Mouse (Mus musculus) embryonic facial prominence, embryonic 14.5 days (tissue): ENCODE results near the gene Entpd8. TPM values are rescaled to one million over a fixed set of nuclear protein-coding genes. Genes with fewer than 3 reads are reported as not detected.

Experiments
- ATAC-seq: fragments of 200-750 bp; cut with Nextera tagmentation; 2 replicates; pipeline ENCODE4 v1.8.0; 2017; ENCODE audit warnings: low read depth, moderate number of reproducible peaks, moderate TSS enrichment
- DNase-seq: peaks from one replicate; pipeline ENCODE4 v3.0.0-alpha.2; 2015; ENCODE audit warnings: low spot score
- H3K27ac ChIP-seq: fragments of 300-500 bp; sonication (generic); replicated peaks from 2 replicates; pipeline ENCODE4 v1.5.1; 2014; ENCODE audit warnings: low read depth, mild to moderate bottlenecking, low read length, moderate library complexity
- H3K27me3 ChIP-seq: fragments of 300-500 bp; sonication (generic); replicated peaks from 2 replicates; pipeline ENCODE4 v1.6.1; 2014; ENCODE audit warnings: low read length; ENCODE audit not compliant: control insufficient read depth, insufficient read depth
- H3K36me3 ChIP-seq: fragments of 300-500 bp; sonication (generic); 2 replicates; pipeline ENCODE4 v1.6.1; 2014; ENCODE audit warnings: low read length, mixed read lengths; ENCODE audit not compliant: control insufficient read depth, insufficient read depth
- H3K4me1 ChIP-seq: fragments of 300-500 bp; sonication (generic); 2 replicates; pipeline ENCODE4 v1.6.1; 2014; ENCODE audit warnings: antibody characterized with exemption, low read length; ENCODE audit not compliant: control insufficient read depth, insufficient read depth
- H3K4me2 ChIP-seq: fragments of 300-500 bp; sonication (generic); 2 replicates; pipeline ENCODE4 v1.6.1; 2014; ENCODE audit warnings: low read depth, mild to moderate bottlenecking, low read length, moderate library complexity, mixed read lengths
- H3K4me3 ChIP-seq: fragments of 300-500 bp; sonication (generic); 2 replicates; pipeline ENCODE4 v1.5.1; 2014; ENCODE audit warnings: low read depth, mild to moderate bottlenecking, low read length
- H3K9ac ChIP-seq: fragments of 300-500 bp; sonication (generic); 2 replicates; pipeline ENCODE4 v1.6.1; 2014; ENCODE audit warnings: low read depth, mild to moderate bottlenecking, low read length, moderate library complexity, mixed read lengths
- H3K9me3 ChIP-seq: fragments of 300-500 bp; sonication (generic); 2 replicates; pipeline ENCODE4 v1.6.1; 2016; ENCODE audit warnings: low read length; ENCODE audit not compliant: control insufficient read depth
- WGBS: fragments of 180-500 bp; shearing (Covaris S2); extraction: QIAGEN DNeasy Blood & Tissue Kit; methylation state at CpG from one replicate; pipeline ENCODE4 v1.1.7; 2014; 5-methylcytosine and 5-hydroxymethylcytosine counted together
- polyA plus RNA-seq: library from polyadenylated mRNA; unstranded; fragments of >200 nt; fragmentation: Nextera tagmentation; extraction: Ambion mirVana; gene quantifications from 2 replicates; pipeline ENCODE4 v1.2.1, GENCODE M21; 2014

Entpd8 gene
- polyA plus RNA-seq, 1 experiment from 2014 or later, result 0.22 TPM

- H3K27ac ChIP-seq, result no peak overlapping the region
- WGBS, result 82% methylated on average over 7 of the region's 7 CpGs
These were observed 40.9 kb downstream of the Entpd8 start for GRCm38 (mm10) chr2:25120963-25121362.

GRCm38 (mm10) chr2:25122666-25123065 lies 42.6 kb downstream of the Entpd8 start:
- no peak for ATAC-seq
- Histone ChIP-seq H3K36me3 (no peaks in the 10 kb centered on the region), H3K9ac (no peak overlapping the region), H3K27ac (no peak overlapping the region), H3K4me1 (peaks cover 5% of the 10 kb centered on the region; the same call in 1 of the 2 replicates), H3K9me3 (no peaks in the 10 kb centered on the region), H3K27me3 (no peaks in the 10 kb centered on the region), H3K4me2 (no peak overlapping the region), H3K4me3 (no peak overlapping the region)
- DNase-seq, result no peak
- WGBS, result 65% methylated on average over 2 of the region's 2 CpGs

More at GRCm38 (mm10) chr2:25120963-25121362, 40.9 kb downstream of the Entpd8 start:
- Histone ChIP-seq H3K9ac (no peak overlapping the region), H3K4me1 (no peaks in the 10 kb centered on the region), H3K4me2 (no peak overlapping the region), H3K4me3 (no peak overlapping the region), H3K36me3 (no peaks in the 10 kb centered on the region), H3K27me3 (no peaks in the 10 kb centered on the region), H3K9me3 (no peaks in the 10 kb centered on the region)
- ATAC-seq (no peak), DNase-seq (no peak)

GRCm38 (mm10) chr2:25123527-25123926 lies 43.4 kb downstream of the Entpd8 start:
- no peak overlapping the region for H3K4me2 ChIP-seq
- ATAC-seq (no peak), DNase-seq (no peak)
- H3K9me3 ChIP-seq, result no peaks in the 10 kb centered on the region
- no peak overlapping the region for H3K9ac ChIP-seq
- no peaks in the 10 kb centered on the region for H3K27me3 ChIP-seq
- no peak overlapping the region for H3K27ac ChIP-seq
- WGBS, result 76% methylated on average over 5 of the region's 5 CpGs
- no peaks in the 10 kb centered on the region for H3K36me3 ChIP-seq
- no peak overlapping the region for H3K4me3 ChIP-seq
- peaks cover 8% of the 10 kb centered on the region; the same call in 1 of the 2 replicates for H3K4me1 ChIP-seq

- DNase-seq (no peak), ATAC-seq (no peak)
- H3K27me3 ChIP-seq, result no peaks in the 10 kb centered on the region
- no peak overlapping the region for H3K4me3 ChIP-seq
- H3K36me3 ChIP-seq, result no peaks in the 10 kb centered on the region
- H3K4me2 ChIP-seq, result no peak overlapping the region
- H3K27ac ChIP-seq, result no peak overlapping the region
- 64% methylated on average over 3 of the region's 3 CpGs for whole genome bisulfite sequencing
- H3K4me1 ChIP-seq, result peaks cover 8% of the 10 kb centered on the region; the same call in 1 of the 2 replicates
- no peak overlapping the region for H3K9ac ChIP-seq
- H3K9me3 ChIP-seq, result no peaks in the 10 kb centered on the region
These were observed 44.3 kb downstream of the Entpd8 start for GRCm38 (mm10) chr2:25124411-25124810.

- Histone ChIP-seq H3K9me3 (no peaks in the 10 kb centered on the region), H3K9ac (no peak overlapping the region), H3K27me3 (no peaks in the 10 kb centered on the region), H3K4me1 (peaks cover 8% of the 10 kb centered on the region; the same call in 1 of the 2 replicates), H3K36me3 (no peaks in the 10 kb centered on the region), H3K4me2 (no peak overlapping the region), H3K4me3 (no peak overlapping the region), H3K27ac (peak overlapping the region; percentile 67)
- no peak for DNase-seq
- 90% methylated on average over 6 of the region's 6 CpGs for WGBS
- no peak for ATAC-seq
These were observed 45.0 kb downstream of the Entpd8 start for GRCm38 (mm10) chr2:25125146-25125545.

- 17% methylated on average over 19 of the region's 19 CpGs for WGBS
These were observed 46.2 kb downstream of the Entpd8 start for GRCm38 (mm10) chr2:25126011-25127010.

GRCm38 (mm10) chr2:25127206-25127605 lies 47.1 kb downstream of the Entpd8 start:
- DNase-seq, result peak; percentile 61
- ATAC-seq, result 0 out of 2 replicates have a peak, but pooled peaks have one; percentile 34
- H3K27me3 ChIP-seq, result no peaks in the 10 kb centered on the region
- no peaks in the 10 kb centered on the region for H3K36me3 ChIP-seq
- H3K9ac ChIP-seq, result no peak overlapping the region
- WGBS, result 41% methylated on average over 5 of the region's 5 CpGs
- H3K4me3 ChIP-seq, result no peak overlapping the region
- no peak overlapping the region for H3K4me2 ChIP-seq
- H3K9me3 ChIP-seq, result no peaks in the 10 kb centered on the region
- H3K4me1 ChIP-seq, result peaks cover 8% of the 10 kb centered on the region; the same call in 1 of the 2 replicates
- H3K27ac ChIP-seq, result no peak overlapping the region; the same call in 1 of the 2 replicates

More at GRCm38 (mm10) chr2:25126011-25127010, 46.2 kb downstream of the Entpd8 start:
- Histone ChIP-seq H3K27me3 (no peaks in the 10 kb centered on the region), H3K4me3 (no peak overlapping the region), H3K27ac (peak overlapping the region; percentile 67), H3K4me1 (peaks cover 8% of the 10 kb centered on the region; the same call in 1 of the 2 replicates), H3K4me2 (peak overlapping the region; percentile 2; the same call in 1 of the 2 replicates), H3K36me3 (no peaks in the 10 kb centered on the region), H3K9ac (no peak overlapping the region; the same call in 1 of the 2 replicates), H3K9me3 (no peaks in the 10 kb centered on the region)
- ATAC-seq, result peak; percentile 90
- DNase-seq, result peak; percentile 82

- DNase-seq (peak; percentile 27), ATAC-seq (no peak)
- Histone ChIP-seq H3K4me1 (peaks cover 8% of the 10 kb centered on the region; the same call in 1 of the 2 replicates), H3K4me2 (no peak overlapping the region), H3K9ac (no peak overlapping the region), H3K9me3 (no peaks in the 10 kb centered on the region), H3K4me3 (no peak overlapping the region), H3K27me3 (no peaks in the 10 kb centered on the region), H3K36me3 (no peaks in the 10 kb centered on the region), H3K27ac (no peak overlapping the region)
- 79% methylated on average over 10 of the region's 11 CpGs for WGBS
These were observed 48.0 kb downstream of the Entpd8 start for GRCm38 (mm10) chr2:25128072-25128471.
